Mouse (Mus musculus): ENCODE results near the gene Dach1.

The Dach1 gene

DNA sequence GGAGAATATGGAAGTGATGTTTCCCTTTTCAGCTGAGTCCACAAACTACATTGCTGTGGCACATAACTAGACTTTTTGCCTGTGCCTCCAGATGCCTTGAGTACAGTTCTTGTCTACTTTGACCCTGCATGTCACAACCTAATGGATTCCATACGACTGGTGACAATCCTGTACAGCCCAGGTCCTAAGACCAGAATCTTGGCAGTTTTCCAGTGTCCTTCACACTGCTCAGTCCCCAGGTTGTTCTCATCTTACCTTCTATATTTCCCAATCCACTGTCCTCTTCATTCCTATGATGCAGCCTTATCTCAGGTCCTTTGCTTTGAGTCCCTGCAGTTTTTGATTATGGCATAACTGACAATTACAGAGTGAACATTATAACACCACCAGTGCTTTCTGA, 131.0 kb downstream of the Dach1 start:
- in situ Hi-C loops (cut with MboI, MseI) = no loop called here

- in situ Hi-C loops (cut with MboI, MseI) = no loop called here
Observed at GRCm38 (mm10) chr14:98037175-98037574, 132.4 kb downstream of the Dach1 start.

DNA sequence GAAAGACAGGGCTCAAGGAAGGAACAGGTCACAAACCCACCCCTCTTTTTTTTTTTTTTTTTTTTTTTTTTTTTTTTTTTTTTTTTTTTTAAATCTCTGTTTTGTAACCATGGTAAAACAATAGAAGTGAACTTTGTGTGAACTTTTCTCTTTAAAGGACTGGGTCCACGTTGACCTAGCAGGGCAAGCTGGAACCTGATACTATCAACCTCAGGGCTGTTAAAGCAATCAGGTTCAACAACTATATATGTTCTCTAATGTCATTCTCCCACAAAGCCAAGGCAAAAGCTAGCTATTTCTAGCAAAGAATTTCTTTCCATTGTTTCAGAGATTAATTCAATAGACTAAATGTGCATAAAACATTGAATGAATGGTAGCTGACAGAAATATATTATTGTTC, 134.3 kb downstream of the Dach1 start:
- in situ Hi-C loops (cut with MboI, MseI) = no loop called here

GRCm38 (mm10) chr14:98023540-98023939, 146.0 kb downstream of the Dach1 start:
- in situ Hi-C loops (cut with MboI, MseI) = no loop called here

- in situ Hi-C loops (cut with MboI, MseI) = no loop called here
Observed at GRCm38 (mm10) chr14:98014053-98014452, 155.5 kb downstream of the Dach1 start.

DNA sequence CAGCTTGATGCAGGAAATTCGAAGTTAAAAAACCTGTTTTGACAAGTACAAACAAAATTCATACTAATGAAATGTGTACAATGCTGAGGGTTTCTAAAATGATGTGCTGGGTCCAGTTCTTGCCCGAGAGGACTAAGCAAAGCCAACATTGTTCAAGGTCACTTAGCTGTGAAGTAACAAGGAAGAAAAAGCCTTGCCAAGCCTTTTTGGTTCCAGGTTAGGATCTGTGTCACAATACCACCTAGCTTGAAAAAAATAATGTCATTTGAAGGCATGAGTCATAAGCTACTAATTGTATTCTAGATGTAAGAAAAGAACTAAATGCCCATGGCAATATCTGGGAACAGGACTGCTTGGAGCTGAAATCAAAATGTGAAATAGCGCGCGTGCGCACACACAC, 161.1 kb downstream of the Dach1 start:
- in situ Hi-C loops (cut with MboI, MseI) = no loop called here

DNA sequence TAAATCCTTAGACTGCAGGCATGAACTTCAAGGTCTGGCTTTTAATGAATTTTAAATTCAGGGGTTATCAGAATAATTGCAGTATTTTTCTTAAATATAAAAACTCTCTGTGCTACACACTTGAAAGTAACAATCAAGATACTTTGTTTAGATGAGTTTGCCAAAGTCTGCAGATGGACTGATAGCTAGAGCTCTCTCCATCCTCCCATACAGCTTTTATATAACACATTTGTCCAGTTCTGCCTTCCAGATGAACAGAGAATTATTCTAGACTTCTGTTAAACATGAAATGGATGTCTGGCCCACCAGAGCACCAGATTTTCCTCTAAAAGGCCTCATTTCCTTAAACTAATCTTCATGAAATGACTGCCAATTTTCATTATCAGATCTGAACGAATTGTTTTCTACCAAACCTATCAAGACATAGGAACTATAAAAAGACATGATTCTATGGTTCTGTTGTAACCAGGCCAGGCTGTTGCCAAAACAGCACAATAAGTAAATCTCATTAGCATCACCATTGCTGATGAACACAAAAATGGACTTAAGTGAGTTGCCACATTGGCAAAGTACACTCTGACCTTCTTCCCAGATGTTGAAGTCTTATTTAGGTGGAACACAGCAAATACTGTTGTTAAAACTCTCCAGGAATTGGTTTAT, 167.4 kb downstream of the Dach1 start:
- in situ Hi-C loops (cut with MboI, MseI) = no loop called here

GRCm38 (mm10) chr14:97998584-97998983, 171.0 kb downstream of the Dach1 start:
- in situ Hi-C loops (cut with MboI, MseI) = no loop called here

- in situ Hi-C loops (cut with MboI, MseI) = no loop called here
Observed at GRCm38 (mm10) chr14:97983251-97983650, 186.3 kb downstream of the Dach1 start.

DNA sequence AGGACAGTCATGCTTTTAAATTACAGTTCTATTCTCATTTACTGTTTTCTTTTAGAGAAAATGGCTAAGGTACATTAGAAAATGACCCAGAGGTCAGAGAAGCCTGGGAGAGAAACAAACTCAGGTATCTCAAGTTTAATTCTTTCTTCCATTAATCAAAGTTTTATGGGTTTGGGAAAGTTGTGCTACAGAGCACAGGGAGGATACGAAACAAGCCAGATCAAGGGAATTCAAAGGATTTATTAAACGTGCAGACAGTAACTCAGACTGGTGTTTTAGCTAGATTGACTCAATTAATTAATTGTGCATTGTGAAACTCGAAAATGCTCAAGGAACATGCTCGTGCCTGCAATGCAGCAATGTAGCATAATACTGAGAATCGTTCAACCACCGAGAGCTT, 186.9 kb downstream of the Dach1 start:
- in situ Hi-C loops (cut with MboI, MseI) = no loop called here

DNA sequence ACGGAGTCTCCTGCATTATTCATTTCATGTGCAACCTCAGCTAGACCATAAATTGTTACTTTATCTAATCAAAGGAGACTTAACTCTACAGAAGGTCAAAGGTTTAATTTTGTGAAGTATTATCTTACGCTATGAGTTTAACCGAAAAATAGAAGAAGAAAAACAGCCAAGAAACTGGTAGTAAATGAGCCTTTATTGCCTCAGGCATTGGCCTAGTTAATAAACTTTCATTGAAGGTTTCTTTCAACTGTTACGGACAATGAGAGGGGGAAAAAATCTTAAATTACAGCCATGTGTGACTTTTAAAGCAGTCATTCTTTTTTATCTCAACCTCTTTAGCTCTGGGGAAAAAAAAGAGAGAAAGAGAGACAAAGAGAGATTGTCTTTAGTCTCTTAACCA, 188.7 kb downstream of the Dach1 start:
- in situ Hi-C loops (cut with MboI, MseI) = no loop called here

- in situ Hi-C loops (cut with MboI, MseI) = no loop called here
Observed at GRCm38 (mm10) chr14:97976091-97976490, 193.5 kb downstream of the Dach1 start.

GRCm38 (mm10) chr14:97975447-97975846, 194.1 kb downstream of the Dach1 start:
- in situ Hi-C loops (cut with MboI, MseI) = no loop called here

DNA sequence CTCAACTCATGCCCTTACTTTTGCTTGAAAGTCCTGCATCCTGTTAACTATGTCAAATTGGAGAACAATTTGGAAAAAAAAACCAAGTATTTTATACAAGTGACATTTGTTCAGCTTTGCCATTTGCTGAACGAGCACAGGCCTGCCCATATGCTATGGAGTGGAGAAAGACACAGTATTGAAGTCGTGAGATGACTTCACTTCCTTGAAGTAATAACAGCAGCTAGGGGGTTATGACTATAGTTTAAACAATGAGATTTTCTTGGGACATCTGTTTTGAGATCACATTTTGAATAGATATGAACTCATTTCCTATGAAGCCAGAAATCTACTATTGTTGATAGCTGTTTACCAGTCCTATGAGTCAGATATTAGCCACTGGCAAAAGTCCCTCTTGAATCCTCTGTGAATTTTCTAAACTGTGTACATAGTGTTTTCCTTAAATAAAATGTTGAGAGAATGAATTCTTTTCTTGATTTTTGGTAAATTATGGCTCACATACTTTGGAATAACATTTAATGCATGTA, 205.0 kb downstream of the Dach1 start:
- in situ Hi-C loops (cut with MboI, MseI) = no loop called here

DNA sequence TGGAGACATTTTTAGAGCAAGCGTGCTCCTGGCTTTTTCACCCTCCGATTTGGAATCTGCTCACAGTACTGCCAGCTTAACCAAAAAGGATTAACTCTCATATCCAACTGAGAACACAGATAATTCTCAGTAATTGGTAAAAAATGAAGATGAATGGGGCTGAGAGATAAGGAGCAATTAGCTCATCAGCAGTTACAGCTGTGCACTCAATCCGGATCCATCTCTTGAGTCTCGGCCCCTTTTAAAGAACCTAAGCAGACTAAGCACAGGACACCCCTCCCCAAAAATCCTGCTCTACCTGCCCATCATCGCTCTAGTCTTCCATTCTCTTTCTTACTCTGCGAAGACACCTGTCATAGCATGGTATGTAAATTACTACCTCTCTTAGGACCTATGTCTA, 205.9 kb downstream of the Dach1 start:
- in situ Hi-C loops (cut with MboI, MseI) = no loop called here

DNA sequence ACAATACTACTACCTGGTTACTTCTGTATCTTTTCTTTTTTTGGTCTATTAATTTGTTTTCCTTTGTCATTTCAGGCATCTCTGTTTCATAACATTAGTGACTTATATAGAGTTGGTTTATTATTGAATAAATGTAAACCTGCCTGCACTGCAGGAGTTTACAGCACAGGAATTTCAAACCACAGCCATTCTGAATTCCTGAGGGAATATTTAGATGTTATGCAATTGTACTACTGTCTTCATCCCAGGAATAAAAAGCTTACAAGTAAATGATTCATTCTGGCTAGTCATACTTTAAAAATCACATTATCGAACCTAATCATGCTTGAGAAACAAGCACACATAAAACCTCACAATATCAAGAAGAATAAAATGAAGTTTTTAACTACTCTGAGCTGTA, 213.2 kb downstream of the Dach1 start:
- in situ Hi-C loops (cut with MboI, MseI) = no loop called here

DNA sequence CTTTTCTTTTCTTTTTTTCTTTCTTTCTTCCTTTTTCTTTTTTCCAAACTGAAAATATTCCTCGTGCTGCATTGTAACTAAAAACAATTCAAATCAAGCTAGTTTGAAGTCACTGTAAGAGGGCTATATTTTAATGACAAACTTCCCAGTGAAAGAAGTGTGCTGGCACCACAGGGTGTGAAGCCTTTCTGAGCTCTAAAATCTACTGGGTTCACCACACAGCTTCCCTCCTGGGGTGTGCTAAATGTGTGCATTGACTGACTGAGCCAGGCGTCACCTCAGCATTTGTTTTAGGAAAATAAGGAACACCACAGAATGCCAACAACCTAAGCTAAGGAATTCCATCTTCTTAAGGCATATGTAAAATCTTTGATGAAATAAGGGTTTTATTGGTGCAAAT, 224.1 kb downstream of the Dach1 start:
- in situ Hi-C loops (cut with MboI, MseI) = loop anchor here in 1 of 2 experiments (25.0 kb wide), 1 partner anchor 842 kb away; no protein-coding TSS in a partner anchor

DNA sequence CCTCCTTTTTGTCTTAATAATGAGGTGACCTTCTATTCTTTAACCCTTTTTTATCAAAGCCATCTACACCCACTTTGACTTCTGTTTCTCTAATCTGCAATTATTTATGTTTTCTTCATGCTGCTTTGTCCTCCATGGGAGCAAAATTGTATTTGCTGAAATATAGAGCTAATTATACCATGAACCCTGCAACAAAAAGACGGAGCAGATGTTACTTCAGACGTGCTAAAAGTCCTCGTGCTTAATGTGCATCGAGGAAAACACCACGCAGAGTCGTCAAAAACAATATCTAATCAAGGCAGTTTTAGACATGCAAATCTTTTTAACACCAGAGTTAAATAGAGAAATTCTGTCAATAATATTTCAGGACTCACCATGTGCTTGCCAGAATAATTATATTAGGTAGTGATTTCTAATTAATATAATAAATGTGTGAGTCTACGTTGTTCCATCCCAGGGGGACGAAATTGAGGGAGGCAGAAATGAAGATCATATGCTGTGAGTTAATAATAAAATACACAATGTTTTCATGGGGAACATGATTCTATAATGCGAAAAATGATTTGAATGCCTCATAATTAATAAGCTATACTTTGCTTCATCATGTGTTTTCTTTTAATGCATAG, 224.8 kb downstream of the Dach1 start:
- in situ Hi-C loops (cut with MboI, MseI) = loop anchor here in 1 of 2 experiments (25.0 kb wide), 1 partner anchor 843 kb away; no protein-coding TSS in a partner anchor

GRCm38 (mm10) chr14:97942361-97942760, 227.2 kb downstream of the Dach1 start:
- in situ Hi-C loops (cut with MboI, MseI) = loop anchor here in 1 of 2 experiments (25.0 kb wide), 1 partner anchor 845 kb away; no protein-coding TSS in a partner anchor

GRCm38 (mm10) chr14:97896622-97897021, 272.9 kb downstream of the Dach1 start:
- in situ Hi-C loops (cut with MboI, MseI) = no loop called here

DNA sequence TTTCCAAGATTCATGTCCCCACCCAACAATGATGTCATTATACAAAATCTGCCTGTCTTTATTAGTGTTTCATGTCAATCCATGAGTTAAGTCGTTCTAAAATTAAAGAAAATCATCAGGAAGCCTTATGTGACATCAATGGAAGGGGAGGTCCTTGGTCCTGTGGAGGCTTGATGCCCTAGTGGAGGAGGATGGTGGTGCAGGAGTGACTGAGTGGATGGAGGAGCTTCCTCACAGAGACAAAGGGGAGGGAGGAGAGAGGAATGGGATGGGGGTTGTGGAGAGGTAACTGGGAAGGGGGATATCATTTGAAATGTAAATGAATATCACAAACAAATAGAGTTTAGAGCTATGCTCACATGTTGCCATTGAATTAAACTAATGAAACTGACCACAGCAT, 287.6 kb downstream of the Dach1 start:
- in situ Hi-C loops (cut with MboI, MseI) = no loop called here

DNA sequence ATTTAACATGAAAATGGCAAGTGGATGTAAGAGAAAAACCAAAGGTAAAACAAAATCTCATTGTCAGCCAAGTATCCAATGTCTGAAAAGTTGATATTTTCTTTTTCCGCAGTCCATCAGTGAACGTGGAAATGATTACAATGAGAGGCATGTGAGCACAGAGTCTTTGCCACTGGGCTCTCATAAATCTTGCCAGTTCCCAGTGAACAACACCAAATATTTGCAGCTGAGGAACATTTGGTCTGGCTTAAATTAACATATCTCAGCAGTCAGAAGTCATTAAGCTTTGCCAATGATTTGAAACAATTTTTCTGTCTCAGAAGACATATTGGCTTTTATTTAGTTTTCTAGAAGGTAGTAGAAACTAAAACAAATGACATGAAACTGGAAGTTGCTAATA, 298.6 kb downstream of the Dach1 start:
- in situ Hi-C loops (cut with MboI, MseI) = no loop called here

DNA sequence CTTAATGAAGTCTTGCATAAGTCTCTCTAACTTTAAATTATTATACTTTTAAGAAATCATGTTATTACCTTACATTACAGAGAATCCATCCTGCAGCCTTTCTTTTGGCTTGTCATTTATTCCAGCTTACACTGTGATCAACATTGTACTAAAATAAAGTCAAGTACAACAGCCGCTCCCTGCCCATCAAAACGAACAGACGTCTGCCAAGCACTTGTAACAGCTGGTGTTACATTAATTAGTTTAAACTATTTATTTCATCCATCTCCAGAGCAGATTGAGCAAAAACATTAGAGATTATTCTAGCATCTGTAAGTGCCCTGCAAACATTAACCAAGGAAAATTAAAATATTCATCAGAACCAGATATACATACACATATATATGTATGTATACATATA, 311.2 kb downstream of the Dach1 start:
- in situ Hi-C loops (cut with MboI, MseI) = no loop called here

Measured in T-helper 17 cell (primary cell).